Mouse (Mus musculus) kidney, adult 8-10 months (tissue): Measurements from ENCODE around the gene Aqp5.

ENCODE experiments used
- DNase-seq, 2 experiments: peaks; one replicate each; pipeline ENCODE4 v3.0.0; 2022

Gene Aqp5

GRCm38 (mm10) chr15:99590429-99591084 lies at the start of gene Aqp5:
TSS of gene Aqp5 (plus strand) at chr15:99590782.
- DNase-seq = no peak

- DNase-seq = no peak
These were observed 46.5 kb upstream of the Aqp5 start for GRCm38 (mm10) chr15:99544047-99544446.

- no peak for DNase-seq
These were observed 44.0 kb upstream of the Aqp5 start for GRCm38 (mm10) chr15:99546596-99546995.

- no peak for DNase-seq
These were observed 42.9 kb upstream of the Aqp5 start for GRCm38 (mm10) chr15:99547732-99548131.

GRCm38 (mm10) chr15:99549901-99550300 lies 40.7 kb upstream of the Aqp5 start:
- DNase-seq = no peak

GRCm38 (mm10) chr15:99553767-99554166 lies 36.8 kb upstream of the Aqp5 start:
- DNase-seq = no peak

- DNase-seq = no peak
These were observed 31.6 kb upstream of the Aqp5 start for GRCm38 (mm10) chr15:99558947-99559346.

GRCm38 (mm10) chr15:99560246-99560645 lies 30.3 kb upstream of the Aqp5 start:
- DNase-seq = no peak

GRCm38 (mm10) chr15:99567371-99567770 lies 23.2 kb upstream of the Aqp5 start:
- DNase-seq = peak in 1 of 2 experiments; percentile 34

GRCm38 (mm10) chr15:99568682-99569081 lies 21.9 kb upstream of the Aqp5 start:
- no peak for DNase-seq

GRCm38 (mm10) chr15:99569123-99569522 lies 21.5 kb upstream of the Aqp5 start:
- no peak for DNase-seq

GRCm38 (mm10) chr15:99578802-99579485 lies 11.6 kb upstream of the Aqp5 start, which contains the start of gene Aqp2:
TSS of gene Aqp2 (plus strand) at chr15:99579055.
- DNase-seq = peak; percentile 22 to 25

- DNase-seq = peak in 1 of 2 experiments; percentile 39
These were observed 6.9 kb upstream of the Aqp5 start for GRCm38 (mm10) chr15:99583463-99584344.

- DNase-seq = no peak
These were observed 6.0 kb upstream of the Aqp5 start for GRCm38 (mm10) chr15:99584407-99585202.

- DNase-seq = no peak
These were observed 4.8 kb upstream of the Aqp5 start for GRCm38 (mm10) chr15:99585741-99586140.

- no peak for DNase-seq
These were observed 4.1 kb upstream of the Aqp5 start for GRCm38 (mm10) chr15:99586525-99586924.

- DNase-seq = no peak
These were observed 1.3 kb upstream of the Aqp5 start for GRCm38 (mm10) chr15:99589237-99589636.

GRCm38 (mm10) chr15:99589704-99590103 lies 878 bp upstream of the Aqp5 start:
- no peak for DNase-seq

- DNase-seq = no peak
These were observed 1.6 kb downstream of the Aqp5 start for GRCm38 (mm10) chr15:99592177-99592576.

- no peak for DNase-seq
These were observed 2.3 kb downstream of the Aqp5 start for GRCm38 (mm10) chr15:99592877-99593276.

- DNase-seq = no peak
These were observed 4.4 kb downstream of the Aqp5 start for GRCm38 (mm10) chr15:99594951-99595350.

GRCm38 (mm10) chr15:99596056-99596687 lies 5.6 kb downstream of the Aqp5 start:
- peak; percentile 72 to 80 for DNase-seq
